Mouse (Mus musculus): Measurements from ENCODE around the gene Chd4. TPM values are rescaled to one million over a fixed set of nuclear protein-coding genes. Genes with fewer than 3 reads are reported as not detected.
A peak's percentile ranks its signal among the peaks of the same experiment; 100 is the strongest.

Chd4 gene
- total and polyA plus RNA-seq, 2 experiments: 14.0 to 30.0 TPM

- Histone ChIP-seq H3K79me2 (ENCODE audit: control insufficient read depth, insufficient read depth, low read length) (peaks cover 14% of the 10 kb centered on the region; the same call in 1 of the 2 replicates), H3K27ac (replicated peaks; ENCODE audit: insufficient read depth, low read depth, low read length) (peak overlapping the region; percentile 96), H3K9ac (ENCODE audit: low read depth, low read length) (peak overlapping the region; percentile 65), H3K36me3 (ENCODE audit: control insufficient read depth, insufficient read depth, low read length) (peaks cover 6% of the 10 kb centered on the region), H3K27me3 (ENCODE audit: control insufficient read depth, insufficient read depth, low read length) (no peaks in the 10 kb centered on the region), H3K4me1 (ENCODE audit: control insufficient read depth, insufficient read depth, low read length) (peaks cover 9% of the 10 kb centered on the region), H3K4me3 (ENCODE audit: insufficient read depth, low read depth, low read length) (peak overlapping the region; percentile 55)
- WGBS: 24% methylated on average over 10 of the region's 10 CpGs
- peak; percentile 84 for DNase-seq (ENCODE audit: extremely low read depth, low read depth, low spot score)
- TF ChIP-seq CTCF (IDR thresholded peaks at IDR 0.05; ENCODE audit: low read depth, low read length) (no peak), POLR2A (IDR thresholded peaks at IDR 0.05; ENCODE audit: extremely low read depth, insufficient read depth, low read length) (no peak)
These were observed 71.3 kb downstream of the Chd4 start for GRCm38 (mm10) chr6:125166861-125167650.

- TF ChIP-seq CTCF (IDR thresholded peaks at IDR 0.05; ENCODE audit: low read depth, low read length) (no peak), POLR2A (IDR thresholded peaks at IDR 0.05; ENCODE audit: extremely low read depth, insufficient read depth, low read length) (no peak)
These were observed 72.3 kb downstream of the Chd4 start for GRCm38 (mm10) chr6:125168086-125168485.

GRCm38 (mm10) chr6:125170194-125170593, 74.4 kb downstream of the Chd4 start:
- peak; percentile 26 for DNase-seq (ENCODE audit: extremely low read depth, low read depth, low spot score)
- Histone ChIP-seq H3K36me3 (ENCODE audit: control insufficient read depth, insufficient read depth, low read length) (no peaks in the 10 kb centered on the region), H3K27ac (replicated peaks; ENCODE audit: insufficient read depth, low read depth, low read length) (no peak overlapping the region), H3K9ac (ENCODE audit: low read depth, low read length) (no peak overlapping the region), H3K27me3 (ENCODE audit: control insufficient read depth, insufficient read depth, low read length) (no peaks in the 10 kb centered on the region), H3K4me1 (ENCODE audit: control insufficient read depth, insufficient read depth, low read length) (peaks cover 16% of the 10 kb centered on the region), H3K4me3 (ENCODE audit: insufficient read depth, low read depth, low read length) (no peak overlapping the region), H3K79me2 (ENCODE audit: control insufficient read depth, insufficient read depth, low read length) (peaks cover 2% of the 10 kb centered on the region; the same call in 1 of the 2 replicates)
- no peak for TF ChIP-seq POLR2A (IDR thresholded peaks at IDR 0.05; ENCODE audit: extremely low read depth, insufficient read depth, low read length)
- TF ChIP-seq CTCF (IDR thresholded peaks at IDR 0.05; ENCODE audit: low read depth, low read length): no peak; the same call in 1 of the 2 replicates
- 88% methylated on average over 6 of the region's 6 CpGs for WGBS

More at GRCm38 (mm10) chr6:125168086-125168485, 72.3 kb downstream of the Chd4 start:
- WGBS: 95% methylated on average over 14 of the region's 14 CpGs
- no peak overlapping the region for H3K9ac ChIP-seq (ENCODE audit: low read depth, low read length)
- H3K36me3 ChIP-seq (ENCODE audit: control insufficient read depth, insufficient read depth, low read length): peaks cover 4% of the 10 kb centered on the region
- H3K27me3 ChIP-seq (ENCODE audit: control insufficient read depth, insufficient read depth, low read length): no peaks in the 10 kb centered on the region
- DNase-seq (ENCODE audit: extremely low read depth, low read depth, low spot score): no peak
- no peak overlapping the region for H3K4me3 ChIP-seq (ENCODE audit: insufficient read depth, low read depth, low read length)
- H3K27ac ChIP-seq (replicated peaks; ENCODE audit: insufficient read depth, low read depth, low read length): no peak overlapping the region
- H3K4me1 ChIP-seq (ENCODE audit: control insufficient read depth, insufficient read depth, low read length): peaks cover 18% of the 10 kb centered on the region
- peaks cover 14% of the 10 kb centered on the region; the same call in 1 of the 2 replicates for H3K79me2 ChIP-seq (ENCODE audit: control insufficient read depth, insufficient read depth, low read length)

- Histone ChIP-seq H3K9ac (ENCODE audit: low read depth, low read length) (no peak overlapping the region), H3K36me3 (ENCODE audit: control insufficient read depth, insufficient read depth, low read length) (no peaks in the 10 kb centered on the region), H3K27ac (replicated peaks; ENCODE audit: insufficient read depth, low read depth, low read length) (no peak overlapping the region), H3K27me3 (ENCODE audit: control insufficient read depth, insufficient read depth, low read length) (no peaks in the 10 kb centered on the region), H3K4me3 (ENCODE audit: insufficient read depth, low read depth, low read length) (no peak overlapping the region), H3K4me1 (ENCODE audit: control insufficient read depth, insufficient read depth, low read length) (peaks cover 11% of the 10 kb centered on the region; the same call in 1 of the 2 replicates), H3K79me2 (ENCODE audit: control insufficient read depth, insufficient read depth, low read length) (no peaks in the 10 kb centered on the region)
- TF ChIP-seq POLR2A (IDR thresholded peaks at IDR 0.05; ENCODE audit: extremely low read depth, insufficient read depth, low read length) (no peak), CTCF (IDR thresholded peaks at IDR 0.05; ENCODE audit: low read depth, low read length) (no peak)
- peak; percentile 80 for DNase-seq (ENCODE audit: extremely low read depth, low read depth, low spot score)
- WGBS: 32% methylated on average over 2 of the region's 2 CpGs
These were observed 76.7 kb downstream of the Chd4 start for GRCm38 (mm10) chr6:125172474-125172873.

- Histone ChIP-seq H3K4me1 (ENCODE audit: control insufficient read depth, insufficient read depth, low read length) (peaks cover 10% of the 10 kb centered on the region; the same call in 1 of the 2 replicates), H3K27ac (replicated peaks; ENCODE audit: insufficient read depth, low read depth, low read length) (no peak overlapping the region), H3K4me3 (ENCODE audit: insufficient read depth, low read depth, low read length) (no peak overlapping the region), H3K36me3 (ENCODE audit: control insufficient read depth, insufficient read depth, low read length) (no peaks in the 10 kb centered on the region), H3K27me3 (ENCODE audit: control insufficient read depth, insufficient read depth, low read length) (no peaks in the 10 kb centered on the region), H3K9ac (ENCODE audit: low read depth, low read length) (no peak overlapping the region), H3K79me2 (ENCODE audit: control insufficient read depth, insufficient read depth, low read length) (no peaks in the 10 kb centered on the region)
- DNase-seq (ENCODE audit: extremely low read depth, low read depth, low spot score): peak; percentile 28
- TF ChIP-seq POLR2A (IDR thresholded peaks at IDR 0.05; ENCODE audit: extremely low read depth, insufficient read depth, low read length) (no peak), CTCF (IDR thresholded peaks at IDR 0.05; ENCODE audit: low read depth, low read length) (no peak)
- 82% methylated on average over 7 of the region's 7 CpGs for WGBS
These were observed 77.5 kb downstream of the Chd4 start for GRCm38 (mm10) chr6:125173256-125173655.

GRCm38 (mm10) chr6:125175469-125175868, 79.7 kb downstream of the Chd4 start:
- no peak for TF ChIP-seq CTCF (IDR thresholded peaks at IDR 0.05; ENCODE audit: low read depth, low read length)
- no peak for TF ChIP-seq POLR2A (IDR thresholded peaks at IDR 0.05; ENCODE audit: extremely low read depth, insufficient read depth, low read length)
- 94% methylated on average over 5 of the region's 5 CpGs for WGBS
- Histone ChIP-seq H3K4me3 (ENCODE audit: insufficient read depth, low read depth, low read length) (no peak overlapping the region), H3K36me3 (ENCODE audit: control insufficient read depth, insufficient read depth, low read length) (no peaks in the 10 kb centered on the region), H3K9ac (ENCODE audit: low read depth, low read length) (no peak overlapping the region), H3K27me3 (ENCODE audit: control insufficient read depth, insufficient read depth, low read length) (no peaks in the 10 kb centered on the region), H3K4me1 (ENCODE audit: control insufficient read depth, insufficient read depth, low read length) (peaks cover 10% of the 10 kb centered on the region; the same call in 1 of the 2 replicates), H3K27ac (replicated peaks; ENCODE audit: insufficient read depth, low read depth, low read length) (no peak overlapping the region), H3K79me2 (ENCODE audit: control insufficient read depth, insufficient read depth, low read length) (no peaks in the 10 kb centered on the region)
- DNase-seq (ENCODE audit: extremely low read depth, low read depth, low spot score): no peak
